Mouse (Mus musculus): Measurements from ENCODE around the gene Gm15217.

- TF ChIP-seq POLR2A (IDR thresholded peaks at IDR 0.05; ENCODE audit: extremely low read depth, insufficient read depth, low read length) (no peak), CTCF (IDR thresholded peaks at IDR 0.05; ENCODE audit: low read depth, low read length) (no peak)
Observed at GRCm38 (mm10) chr14:46410557-46411120, 31.4 kb downstream of the Gm15217 start.
